Mouse (Mus musculus): Measurements from ENCODE around the gene Senp8. TPM values are rescaled to one million over a fixed set of nuclear protein-coding genes. Genes with fewer than 3 reads are reported as not detected.
"Not testable (repeated sequence)": the region's sequence is repeated elsewhere in the genome, so short reads cannot be mapped to it uniquely, and the experiment has no call there.

The Senp8 gene
- 10.2 and 11.7 TPM in 2 replicates for polyA plus RNA-seq (2015; fragmentation: Nextera tagmentation; extraction: Ambion mirVana)

GRCm38 (mm10) chr9:59750267-59751065 is at the start of gene Senp8, which contains the start of gene Myo9a:
Senp8 (minus strand) TSS chr9:59750710.
Myo9a (plus strand) TSS chr9:59750896.
- peak; percentile 93 for ATAC-seq
- Histone ChIP-seq H3K27ac (ENCODE audit: low read length) (peak within 1 kb of the TSS; percentile 91), H3K27me3 (replicated peaks; ENCODE audit: control insufficient read depth, insufficient read depth, low read length) (no peaks in the 10 kb centered on the region), H3K4me3 (replicated peaks; ENCODE audit: low read length) (peak within 1 kb of the TSS; percentile 68), H3K9ac (replicated peaks; ENCODE audit: low read depth, low read length) (peak within 1 kb of the TSS; percentile 87), H3K9me3 (ENCODE audit: control insufficient read depth, low read length) (no peaks in the 10 kb centered on the region), H3K4me2 (ENCODE audit: low read length) (peak within 1 kb of the TSS; percentile 84), H3K4me1 (replicated peaks; ENCODE audit: control insufficient read depth, insufficient read depth, low read length) (peaks cover 15% of the 10 kb centered on the region), H3K36me3 (ENCODE audit: control insufficient read depth, insufficient read depth) (no peaks in the 10 kb centered on the region)
- WGBS = 1% methylated on average over 51 of the region's 59 CpGs

DNA sequence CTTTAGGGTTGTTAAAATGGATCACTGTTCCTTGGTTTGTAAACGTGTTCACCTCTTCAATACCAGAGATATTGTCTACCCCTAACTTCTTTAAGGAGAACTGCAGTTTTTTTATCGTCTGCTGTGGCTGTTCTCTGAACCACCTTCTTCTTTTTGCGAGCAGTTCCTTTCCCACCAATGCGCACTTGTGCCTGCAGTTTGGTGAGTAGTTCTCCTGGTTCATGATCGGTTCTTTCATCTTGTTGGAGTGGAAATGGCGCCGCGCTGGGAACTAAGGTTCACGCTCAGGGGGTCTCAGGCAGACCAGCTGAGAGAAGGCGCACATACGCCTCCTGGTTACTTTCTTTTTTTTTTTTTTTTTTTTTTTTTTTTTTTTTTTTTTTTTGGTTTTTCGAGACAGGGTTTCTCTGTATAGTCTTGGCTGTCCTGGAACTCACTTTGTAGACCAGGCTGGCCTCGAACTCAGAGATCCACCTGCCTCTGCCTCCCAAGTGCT is 16.5 kb upstream of the Senp8 start:
- H3K4me1 ChIP-seq (replicated peaks; ENCODE audit: control insufficient read depth, insufficient read depth, low read length); H3K4me2 ChIP-seq (ENCODE audit: low read length); H3K9me3 ChIP-seq (ENCODE audit: control insufficient read depth, low read length); ATAC-seq; H3K36me3 ChIP-seq (ENCODE audit: control insufficient read depth, insufficient read depth); H3K27me3 ChIP-seq (replicated peaks; ENCODE audit: control insufficient read depth, insufficient read depth, low read length); H3K9ac ChIP-seq (replicated peaks; ENCODE audit: low read depth, low read length); H3K4me3 ChIP-seq (replicated peaks; ENCODE audit: low read length); H3K27ac ChIP-seq (ENCODE audit: low read length): not testable (repeated sequence)
- WGBS = 92% methylated on average over 11 of the region's 13 CpGs

DNA sequence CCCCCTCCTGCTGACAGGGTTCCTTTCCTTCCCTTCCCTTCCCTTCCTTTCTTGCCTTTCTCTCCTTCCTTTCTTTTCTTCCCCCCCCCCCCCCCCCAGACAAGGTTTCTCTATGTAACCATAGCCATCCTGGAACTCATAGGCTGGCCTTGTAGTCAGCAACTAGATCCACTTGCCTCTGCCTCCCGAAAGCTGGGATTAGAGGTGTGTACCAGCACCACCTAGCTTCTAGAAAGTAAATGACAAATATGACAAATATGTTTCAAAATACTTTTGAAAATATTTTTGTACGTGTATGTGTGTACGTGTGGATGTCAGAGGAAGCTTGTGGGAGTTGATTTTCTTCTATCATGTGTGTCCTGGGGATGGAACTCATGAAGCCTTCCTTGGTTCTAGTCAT is 10.0 kb upstream of the Senp8 start:
- Histone ChIP-seq H3K36me3 (ENCODE audit: control insufficient read depth, insufficient read depth) (no peaks in the 10 kb centered on the region), H3K27me3 (replicated peaks; ENCODE audit: control insufficient read depth, insufficient read depth, low read length) (no peaks in the 10 kb centered on the region), H3K4me3 (replicated peaks; ENCODE audit: low read length) (no peak overlapping the region), H3K9me3 (ENCODE audit: control insufficient read depth, low read length) (no peaks in the 10 kb centered on the region), H3K4me2 (ENCODE audit: low read length) (no peak overlapping the region), H3K27ac (ENCODE audit: low read length) (no peak overlapping the region), H3K4me1 (replicated peaks; ENCODE audit: control insufficient read depth, insufficient read depth, low read length) (no peaks in the 10 kb centered on the region), H3K9ac (replicated peaks; ENCODE audit: low read depth, low read length) (no peak overlapping the region)
- WGBS = 85% methylated on average over 3 of the region's 3 CpGs
- no peak for ATAC-seq

DNA sequence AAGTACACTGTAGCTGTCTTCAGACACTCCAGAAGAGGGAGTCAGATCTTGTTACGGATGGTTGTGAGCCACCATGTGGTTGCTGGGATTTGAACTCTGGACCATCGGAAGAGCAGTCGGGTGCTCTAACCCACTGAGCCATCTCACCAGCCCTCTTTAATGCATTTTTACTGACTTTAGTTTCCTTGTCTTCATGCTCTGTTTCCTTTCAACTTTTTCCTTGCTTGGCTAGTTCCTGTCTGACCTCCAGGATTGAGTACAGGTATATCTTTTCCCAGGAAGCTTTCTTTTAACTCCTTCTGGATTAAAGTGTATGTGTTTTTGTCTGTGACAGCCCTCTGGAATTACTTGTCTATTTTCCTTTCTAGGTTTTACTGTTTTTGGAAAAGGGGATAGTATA is 6.5 kb upstream of the Senp8 start:
- H3K27me3 ChIP-seq (replicated peaks; ENCODE audit: control insufficient read depth, insufficient read depth, low read length); H3K36me3 ChIP-seq (ENCODE audit: control insufficient read depth, insufficient read depth); H3K4me2 ChIP-seq (ENCODE audit: low read length); H3K4me3 ChIP-seq (replicated peaks; ENCODE audit: low read length); H3K9ac ChIP-seq (replicated peaks; ENCODE audit: low read depth, low read length); H3K4me1 ChIP-seq (replicated peaks; ENCODE audit: control insufficient read depth, insufficient read depth, low read length); H3K9me3 ChIP-seq (ENCODE audit: control insufficient read depth, low read length); H3K27ac ChIP-seq (ENCODE audit: low read length); ATAC-seq: not testable (repeated sequence)
- WGBS = 92% methylated on average over 2 of the region's 3 CpGs

DNA sequence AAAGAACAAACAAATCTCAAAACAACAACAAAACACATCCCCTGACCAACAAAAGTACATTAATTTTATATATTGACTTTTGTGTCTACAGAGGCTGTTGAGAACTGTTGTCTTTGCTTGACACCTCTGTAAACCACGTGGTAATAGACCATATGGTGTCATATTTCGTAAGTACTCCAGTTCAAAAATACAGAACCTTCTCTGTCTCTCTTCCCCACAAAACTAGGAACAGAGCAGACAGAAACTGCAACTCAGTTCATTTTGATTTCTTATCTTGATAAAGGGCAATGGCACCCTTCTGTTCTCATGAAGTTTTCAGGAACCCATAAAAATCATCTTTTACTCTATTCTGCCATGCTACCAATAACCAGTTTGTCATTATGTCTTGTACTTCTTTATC is 4.7 kb upstream of the Senp8 start:
- Histone ChIP-seq H3K36me3 (ENCODE audit: control insufficient read depth, insufficient read depth) (no peaks in the 10 kb centered on the region), H3K27ac (ENCODE audit: low read length) (no peak overlapping the region), H3K9ac (replicated peaks; ENCODE audit: low read depth, low read length) (no peak overlapping the region), H3K27me3 (replicated peaks; ENCODE audit: control insufficient read depth, insufficient read depth, low read length) (no peaks in the 10 kb centered on the region), H3K9me3 (ENCODE audit: control insufficient read depth, low read length) (no peaks in the 10 kb centered on the region), H3K4me3 (replicated peaks; ENCODE audit: low read length) (no peak overlapping the region), H3K4me2 (ENCODE audit: low read length) (no peak overlapping the region), H3K4me1 (replicated peaks; ENCODE audit: control insufficient read depth, insufficient read depth, low read length) (peaks cover 5% of the 10 kb centered on the region)
- ATAC-seq = no peak
- 64% methylated on average over 2 of the region's 2 CpGs for WGBS

DNA sequence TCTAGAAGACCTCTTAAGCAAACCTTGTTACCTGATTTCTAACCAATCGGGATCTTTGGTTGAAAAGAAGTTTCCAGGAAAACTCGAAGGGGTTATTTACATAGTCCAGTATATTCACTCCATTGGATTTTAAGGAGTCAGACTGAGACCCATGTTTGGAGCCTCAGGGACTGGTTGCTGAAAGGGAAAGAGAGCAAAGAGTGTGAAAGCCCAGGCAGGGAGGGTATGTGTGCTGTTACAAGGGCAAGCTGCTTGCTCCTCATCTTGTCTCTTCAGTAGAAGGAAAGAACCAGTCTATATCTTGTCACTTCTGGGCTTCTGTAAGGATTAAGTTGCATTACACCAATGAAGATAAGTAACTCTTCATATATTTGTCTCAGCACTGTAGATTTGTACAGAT is 1.5 kb upstream of the Senp8 start:
- H3K4me1 ChIP-seq (replicated peaks; ENCODE audit: control insufficient read depth, insufficient read depth, low read length) = peaks cover 15% of the 10 kb centered on the region
- H3K4me2 ChIP-seq (ENCODE audit: low read length) = peak overlapping the region; percentile 84
- no peak overlapping the region for H3K27ac ChIP-seq (ENCODE audit: low read length)
- peak overlapping the region; percentile 87 for H3K9ac ChIP-seq (replicated peaks; ENCODE audit: low read depth, low read length)
- H3K9me3 ChIP-seq (ENCODE audit: control insufficient read depth, low read length) = no peaks in the 10 kb centered on the region
- peak overlapping the region; percentile 68 for H3K4me3 ChIP-seq (replicated peaks; ENCODE audit: low read length)
- no peaks in the 10 kb centered on the region for H3K36me3 ChIP-seq (ENCODE audit: control insufficient read depth, insufficient read depth)
- no peak for ATAC-seq
- H3K27me3 ChIP-seq (replicated peaks; ENCODE audit: control insufficient read depth, insufficient read depth, low read length) = no peaks in the 10 kb centered on the region
- WGBS = 6% methylated on average over 2 of the region's 2 CpGs

GRCm38 (mm10) chr9:59751066-59751581 is 614 bp upstream of the Senp8 start:
- ATAC-seq = peak; percentile 90
- H3K4me1 ChIP-seq (replicated peaks; ENCODE audit: control insufficient read depth, insufficient read depth, low read length) = peaks cover 15% of the 10 kb centered on the region
- no peaks in the 10 kb centered on the region for H3K27me3 ChIP-seq (replicated peaks; ENCODE audit: control insufficient read depth, insufficient read depth, low read length)
- peak overlapping the region; percentile 68 for H3K4me3 ChIP-seq (replicated peaks; ENCODE audit: low read length)
- peak overlapping the region; percentile 84 for H3K4me2 ChIP-seq (ENCODE audit: low read length)
- peak overlapping the region; percentile 87 for H3K9ac ChIP-seq (replicated peaks; ENCODE audit: low read depth, low read length)
- no peaks in the 10 kb centered on the region for H3K9me3 ChIP-seq (ENCODE audit: control insufficient read depth, low read length)
- no peaks in the 10 kb centered on the region for H3K36me3 ChIP-seq (ENCODE audit: control insufficient read depth, insufficient read depth)
- H3K27ac ChIP-seq (ENCODE audit: low read length) = peak overlapping the region; percentile 83
- under 1% methylated on average over 44 of the region's 49 CpGs for WGBS

DNA sequence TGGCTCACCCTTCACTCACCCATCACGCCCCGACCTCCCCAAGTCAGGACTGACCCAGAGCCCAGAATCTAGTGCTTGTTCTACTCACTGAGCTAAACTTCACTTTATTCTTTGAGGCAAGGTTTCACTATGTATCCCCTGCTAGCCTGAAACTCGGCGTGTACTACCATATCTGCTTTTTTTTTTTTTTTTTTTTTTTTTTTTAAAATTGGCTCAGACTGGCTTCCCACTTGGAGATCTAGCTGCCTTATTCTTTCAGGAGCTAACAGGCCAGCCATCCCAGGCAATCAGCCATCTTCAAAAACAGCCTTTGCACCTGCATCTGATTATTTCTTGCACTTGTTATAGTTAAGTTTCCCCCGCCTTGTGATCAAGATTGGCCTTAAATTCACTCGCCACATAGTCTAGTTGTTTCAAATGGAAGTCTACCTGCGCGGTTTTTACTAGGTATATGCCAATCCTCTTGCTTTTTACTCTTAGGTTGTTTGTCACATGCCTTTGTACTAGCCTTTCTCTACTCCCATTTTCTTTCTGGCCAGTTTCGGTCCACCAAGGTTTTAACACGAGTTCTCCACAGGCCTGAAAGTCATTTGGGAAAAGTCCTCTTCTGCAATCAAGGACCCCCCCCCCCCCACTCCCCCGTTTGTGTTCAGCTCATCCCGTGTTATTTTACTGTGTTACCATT is 787 bp downstream of the Senp8 start:
- peak overlapping the region; percentile 68 for H3K4me3 ChIP-seq (replicated peaks; ENCODE audit: low read length)
- H3K27ac ChIP-seq (ENCODE audit: low read length) = no peak overlapping the region
- ATAC-seq = no peak
- H3K4me1 ChIP-seq (replicated peaks; ENCODE audit: control insufficient read depth, insufficient read depth, low read length) = peaks cover 15% of the 10 kb centered on the region
- no peaks in the 10 kb centered on the region for H3K9me3 ChIP-seq (ENCODE audit: control insufficient read depth, low read length)
- peak overlapping the region; percentile 69 for H3K9ac ChIP-seq (replicated peaks; ENCODE audit: low read depth, low read length)
- peak overlapping the region; percentile 82 for H3K4me2 ChIP-seq (ENCODE audit: low read length)
- no peaks in the 10 kb centered on the region for H3K36me3 ChIP-seq (ENCODE audit: control insufficient read depth, insufficient read depth)
- no peaks in the 10 kb centered on the region for H3K27me3 ChIP-seq (replicated peaks; ENCODE audit: control insufficient read depth, insufficient read depth, low read length)
- 30% methylated on average over 12 of the region's 12 CpGs for WGBS

DNA sequence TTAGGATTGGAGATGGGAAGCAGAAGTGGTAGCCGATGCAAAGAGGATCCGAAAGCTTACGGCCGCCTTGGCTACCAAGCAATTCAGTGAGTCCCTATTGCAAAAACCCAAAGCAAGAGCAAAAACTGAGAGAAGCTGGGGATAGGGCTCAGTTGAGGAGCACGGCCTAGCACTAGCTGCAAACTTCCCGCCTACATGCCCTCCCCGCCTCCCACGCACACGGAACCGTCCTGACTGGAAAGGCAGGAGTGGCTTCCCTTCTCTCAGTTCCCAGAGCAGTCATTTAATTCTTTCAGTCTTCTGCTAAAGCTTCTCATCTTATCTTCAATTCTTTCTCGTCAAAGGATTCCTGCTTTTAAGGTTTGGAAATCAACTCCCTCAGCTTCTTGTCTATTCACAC is 1.5 kb downstream of the Senp8 start:
- H3K4me1 ChIP-seq (replicated peaks; ENCODE audit: control insufficient read depth, insufficient read depth, low read length) = peaks cover 15% of the 10 kb centered on the region
- no peak overlapping the region for H3K4me3 ChIP-seq (replicated peaks; ENCODE audit: low read length)
- no peaks in the 10 kb centered on the region for H3K27me3 ChIP-seq (replicated peaks; ENCODE audit: control insufficient read depth, insufficient read depth, low read length)
- H3K4me2 ChIP-seq (ENCODE audit: low read length) = no peak overlapping the region
- H3K9me3 ChIP-seq (ENCODE audit: control insufficient read depth, low read length) = no peaks in the 10 kb centered on the region
- no peak overlapping the region for H3K9ac ChIP-seq (replicated peaks; ENCODE audit: low read depth, low read length)
- H3K36me3 ChIP-seq (ENCODE audit: control insufficient read depth, insufficient read depth) = no peaks in the 10 kb centered on the region
- H3K27ac ChIP-seq (ENCODE audit: low read length) = no peak overlapping the region
- WGBS = 93% methylated on average over 11 of the region's 11 CpGs
- no peak for ATAC-seq

Data from forebrain, embryonic 16.5 days (tissue).